Mouse (Mus musculus) ES-Bruce4 (cell line): ENCODE data around the gene Dph7.

Source experiments
- CTCF ChIP-seq: IDR thresholded peaks from one replicate; pipeline ENCODE4 v1.8.1; 2011; ENCODE audit warnings: low read depth, low read length
- EP300 ChIP-seq: IDR thresholded peaks from 2 replicates; pipeline ENCODE4 v1.6.1; 2011; ENCODE audit warnings: low read depth, low read length; ENCODE audit not compliant: insufficient read depth
- POLR2A ChIP-seq: IDR thresholded peaks from one replicate; pipeline ENCODE4 v1.8.1; 2011; ENCODE audit warnings: low read length; ENCODE audit not compliant: insufficient read depth

GRCm38 (mm10) chr2:24935057-24935796, 27.0 kb upstream of the Dph7 start, which contains the start of gene Arrdc1:
- TF ChIP-seq CTCF (no peak), EP300 (peak; percentile 5; the same call in 1 of the 2 replicates), POLR2A (peak; percentile 97)
